Mouse (Mus musculus): ENCODE measurements around the gene Defb6.

GRCm38 (mm10) chr8:19239616-19240015 lies 14.3 kb downstream of the Defb6 start, which contains the start of gene Defb46:
- TF ChIP-seq POLR2A (IDR thresholded peaks at IDR 0.05; ENCODE audit: insufficient read length, low read depth) (no peak), CEBPB (IDR thresholded peaks at IDR 0.05; ENCODE audit: insufficient read depth, poor library complexity, severe bottlenecking) (no peak), E2F4 (IDR thresholded peaks at IDR 0.05; ENCODE audit: insufficient read depth) (no peak), MYOD1 (IDR thresholded peaks at IDR 0.05; ENCODE audit: control insufficient read depth in 1 of 3, insufficient read length in 2 of 3, low read depth in 2 of 3) (no peak), MAX (IDR thresholded peaks at IDR 0.05; ENCODE audit: low read depth) (no peak), MYOG (IDR thresholded peaks at IDR 0.05; ENCODE audit: control insufficient read depth in 1 of 3, insufficient read depth in 1 of 3, insufficient read length in 2 of 3, low read depth in 2 of 3) (no peak), TCF12 (IDR thresholded peaks at IDR 0.05; ENCODE audit: insufficient read depth, poor library complexity, severe bottlenecking) (no peak), POLR2AphosphoS2 (IDR thresholded peaks at IDR 0.05; ENCODE audit: insufficient read length, low read depth) (no peak)

Data from myocyte (in vitro differentiated cells).